Mouse (Mus musculus) ovary, postnatal 10 days (tissue): ENCODE results near the gene Psme2.

Experiments
- DNase-seq: peaks from one replicate; pipeline ENCODE4 v3.0.0; 2022; ENCODE audit warnings: low spot score

The Psme2 gene

GRCm38 (mm10) chr14:55590748-55591330 lies at the start of gene Psme2:
Psme2 (minus strand) TSS chr14:55591113.
- DNase-seq: peak; percentile 76

- DNase-seq: no peak
Observed at GRCm38 (mm10) chr14:55637795-55638194, 46.9 kb upstream of the Psme2 start, which contains the start of gene Gm49378. Gm49378 (minus strand) TSS chr14:55637895.

DNA sequence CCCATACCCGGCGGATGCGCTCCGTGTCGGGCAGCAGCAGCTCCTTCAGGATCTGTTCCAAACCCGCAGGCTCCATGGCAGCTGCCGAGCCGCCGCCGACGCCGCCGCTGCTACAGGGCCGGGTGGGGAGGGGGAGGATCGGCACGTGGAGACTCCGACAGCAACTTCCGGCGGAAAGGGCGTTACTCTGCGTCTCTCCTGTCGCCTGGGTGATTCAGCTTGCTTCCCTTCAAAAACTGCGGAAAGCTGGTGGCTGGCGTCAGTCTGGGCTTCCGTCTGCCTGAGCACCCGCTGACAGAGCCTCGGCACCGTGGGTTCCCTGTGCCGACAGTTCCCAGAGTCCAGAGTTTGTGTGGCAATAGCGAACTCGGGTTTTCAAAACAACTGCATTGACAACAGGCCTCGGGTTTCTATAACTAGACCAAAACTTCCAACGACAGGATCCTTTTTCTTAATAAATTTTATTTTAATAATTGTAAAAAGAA lies 44.7 kb upstream of the Psme2 start, which contains the start of gene Ipo4:
TSS of gene Ipo4 (minus strand) at position 435 of the 485 bp plus-strand sequence.
- peak; percentile 33 for DNase-seq

GRCm38 (mm10) chr14:55634874-55635522 lies 44.1 kb upstream of the Psme2 start:
- DNase-seq: no peak

GRCm38 (mm10) chr14:55629312-55629711 lies 38.4 kb upstream of the Psme2 start:
- DNase-seq: no peak

DNA sequence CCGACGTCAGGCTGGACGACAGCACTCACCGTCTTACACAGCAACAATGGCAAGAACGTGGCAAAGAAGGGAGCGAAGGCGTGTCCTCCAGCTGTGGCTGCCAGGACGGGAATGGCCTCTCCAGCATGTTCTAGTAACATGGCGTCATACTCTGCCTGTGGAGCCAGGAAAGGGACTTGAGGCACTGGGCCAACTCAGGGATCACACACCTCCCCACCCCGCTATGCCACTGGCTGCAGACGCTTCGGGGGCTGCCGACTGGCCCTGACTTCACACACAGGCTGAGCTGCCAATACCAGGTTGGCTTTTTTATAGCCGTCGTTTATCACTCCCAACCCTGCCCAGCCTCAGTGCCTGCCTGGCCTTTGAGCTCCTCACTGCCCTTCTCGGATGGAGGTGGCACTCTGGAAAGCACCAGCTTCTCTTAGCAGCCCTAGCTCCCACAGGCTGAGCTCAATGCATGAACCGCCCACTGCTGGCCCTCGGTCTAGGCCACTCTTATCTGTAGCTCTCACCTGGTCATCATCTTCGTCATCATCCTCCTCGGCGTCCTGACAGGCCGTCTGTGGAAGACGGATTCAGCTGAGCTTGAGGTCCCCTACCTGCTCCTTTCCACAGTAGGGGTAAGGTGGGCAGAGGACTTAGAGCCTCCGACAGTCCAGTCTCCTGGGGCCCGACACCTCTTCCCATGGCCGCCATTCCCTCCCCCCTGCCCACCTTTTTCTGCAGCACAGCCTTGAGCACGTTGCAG lies 37.3 kb upstream of the Psme2 start:
- DNase-seq: no peak

DNA sequence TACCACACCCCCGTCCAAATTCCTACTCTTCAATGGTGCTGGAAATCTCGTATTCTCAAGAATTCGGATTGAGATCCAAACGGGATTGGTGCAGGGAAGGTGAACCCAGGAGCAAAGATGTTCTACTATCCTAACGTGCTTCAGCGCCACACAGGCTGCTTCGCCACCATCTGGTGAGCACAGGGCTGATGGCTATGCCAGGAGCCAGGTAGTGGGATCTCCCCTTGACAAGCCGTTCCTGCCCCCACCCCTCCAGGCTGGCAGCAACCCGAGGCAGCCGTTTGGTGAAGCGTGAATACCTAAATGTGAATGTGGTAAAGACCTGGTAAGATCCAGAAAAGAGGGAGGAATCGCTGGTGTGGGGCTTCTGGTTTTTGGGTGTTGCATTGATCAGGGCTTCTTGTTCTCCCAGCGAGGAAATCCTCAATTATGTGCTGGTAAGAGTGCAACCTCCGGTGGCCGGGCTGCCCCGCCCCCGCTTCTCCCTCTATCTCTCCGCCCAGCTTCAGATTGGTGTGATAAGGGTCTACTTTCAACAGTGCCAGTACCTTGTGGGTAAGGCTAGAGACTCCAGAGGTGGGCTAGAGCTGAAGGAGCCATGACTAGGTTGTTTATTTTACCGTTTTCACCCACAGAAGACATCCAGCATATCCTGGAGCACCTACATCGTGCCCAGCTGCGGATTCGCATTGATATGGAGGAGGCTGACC lies 27.7 kb upstream of the Psme2 start:
- DNase-seq: no peak

GRCm38 (mm10) chr14:55617822-55618221 lies 26.9 kb upstream of the Psme2 start, which contains the start of gene Rec8:
Rec8 (plus strand) TSS chr14:55618037.
- no peak for DNase-seq

DNA sequence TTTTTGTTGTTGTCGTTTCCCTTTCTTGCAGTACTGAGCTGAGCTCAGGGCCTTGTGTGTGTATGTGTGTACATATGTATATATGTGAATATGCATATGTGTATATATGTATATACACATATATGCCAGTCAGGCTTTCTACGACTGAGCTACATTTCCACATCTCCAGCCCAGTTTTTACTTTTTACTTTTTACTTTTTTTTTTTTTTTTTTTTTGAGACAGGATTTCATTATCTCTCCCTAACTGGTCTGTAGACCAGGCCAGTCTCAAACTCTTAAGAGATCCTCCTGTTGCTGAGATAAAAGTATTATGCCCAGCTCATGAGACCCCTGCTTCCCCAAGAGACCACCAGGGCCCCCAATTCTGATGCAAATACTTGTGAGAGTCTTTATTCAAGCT lies 25.9 kb upstream of the Psme2 start:
- DNase-seq: no peak

DNA sequence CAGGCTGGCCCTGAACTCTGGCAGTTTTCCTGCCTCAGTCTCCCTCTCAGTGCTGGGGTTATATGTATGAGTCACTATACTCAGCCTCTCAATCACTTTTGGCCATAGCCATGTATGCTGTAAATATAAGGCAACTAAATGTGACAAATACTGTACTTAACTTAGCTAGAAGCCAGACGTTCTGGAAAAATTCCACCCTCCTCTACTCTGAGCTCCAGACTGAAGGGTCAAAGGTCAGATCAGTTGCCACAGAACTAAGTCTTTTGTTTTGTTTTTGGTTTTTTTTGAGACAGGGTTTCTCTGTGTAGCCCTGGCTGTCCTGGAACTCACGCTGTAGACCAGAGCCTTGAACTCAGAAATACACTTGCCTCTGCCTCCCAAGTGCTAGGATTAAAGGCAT lies 25.0 kb upstream of the Psme2 start:
- no peak for DNase-seq

GRCm38 (mm10) chr14:55614565-55615178 lies 23.8 kb upstream of the Psme2 start:
- no peak for DNase-seq

DNA sequence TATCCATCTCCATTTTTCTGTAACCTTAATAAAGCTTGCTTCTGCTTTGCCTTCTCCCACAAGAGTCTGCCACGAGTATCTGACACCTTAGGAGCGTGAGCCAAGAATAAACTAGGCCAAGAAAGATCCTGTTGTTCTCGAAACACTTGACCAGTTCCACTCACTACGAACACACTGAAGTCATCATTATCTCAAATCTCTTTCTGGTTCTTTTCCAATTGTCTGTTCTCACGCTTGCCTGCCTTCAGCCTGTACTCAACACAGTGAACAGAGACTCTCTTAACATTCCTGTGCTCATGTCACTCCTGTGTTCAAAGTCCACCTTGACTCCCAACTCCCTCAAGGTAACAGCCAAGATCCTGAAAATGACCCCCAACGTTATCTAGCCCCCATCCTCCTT lies 22.4 kb upstream of the Psme2 start:
- DNase-seq: no peak

DNA sequence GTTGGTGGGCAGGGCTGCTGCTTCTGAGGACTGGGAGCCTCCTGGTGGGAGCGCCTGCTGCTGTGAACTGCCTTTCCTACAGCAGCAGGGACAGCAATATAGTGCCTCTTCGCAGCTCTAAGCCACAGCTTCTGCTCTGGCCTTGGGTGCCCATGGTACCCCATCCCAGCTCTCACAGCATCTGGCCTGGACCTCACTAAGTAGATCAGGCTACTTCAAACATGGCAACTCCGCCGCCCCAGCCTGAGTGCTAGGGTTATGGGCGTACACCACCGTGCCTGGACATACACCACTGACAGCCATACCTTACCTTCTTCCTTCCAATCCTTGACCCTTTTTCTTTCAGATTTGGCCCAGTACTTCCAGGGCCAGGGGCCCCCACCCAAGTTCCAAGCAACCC lies 17.4 kb upstream of the Psme2 start:
- no peak for DNase-seq

GRCm38 (mm10) chr14:55605743-55606459 lies 15.0 kb upstream of the Psme2 start:
- DNase-seq: no peak

DNA sequence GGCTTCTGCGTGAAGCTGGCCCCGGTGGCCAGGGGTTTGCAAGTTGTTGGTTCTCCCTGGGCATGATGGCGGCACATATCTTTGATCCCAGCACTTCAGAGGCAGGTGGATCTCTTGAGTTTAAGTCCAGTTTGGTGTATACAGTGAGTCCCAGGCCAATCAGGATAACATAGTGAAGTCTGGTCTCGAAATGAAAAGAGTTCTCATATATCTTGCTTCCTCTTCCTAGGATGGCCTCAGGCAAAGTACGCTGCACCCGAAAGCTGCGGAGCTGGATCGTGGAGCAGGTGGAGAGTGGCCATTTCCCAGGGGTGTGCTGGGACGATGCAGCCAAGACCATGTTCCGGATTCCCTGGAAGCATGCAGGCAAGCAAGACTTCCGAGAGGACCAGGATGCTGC lies 13.9 kb upstream of the Psme2 start:
- no peak for DNase-seq

DNA sequence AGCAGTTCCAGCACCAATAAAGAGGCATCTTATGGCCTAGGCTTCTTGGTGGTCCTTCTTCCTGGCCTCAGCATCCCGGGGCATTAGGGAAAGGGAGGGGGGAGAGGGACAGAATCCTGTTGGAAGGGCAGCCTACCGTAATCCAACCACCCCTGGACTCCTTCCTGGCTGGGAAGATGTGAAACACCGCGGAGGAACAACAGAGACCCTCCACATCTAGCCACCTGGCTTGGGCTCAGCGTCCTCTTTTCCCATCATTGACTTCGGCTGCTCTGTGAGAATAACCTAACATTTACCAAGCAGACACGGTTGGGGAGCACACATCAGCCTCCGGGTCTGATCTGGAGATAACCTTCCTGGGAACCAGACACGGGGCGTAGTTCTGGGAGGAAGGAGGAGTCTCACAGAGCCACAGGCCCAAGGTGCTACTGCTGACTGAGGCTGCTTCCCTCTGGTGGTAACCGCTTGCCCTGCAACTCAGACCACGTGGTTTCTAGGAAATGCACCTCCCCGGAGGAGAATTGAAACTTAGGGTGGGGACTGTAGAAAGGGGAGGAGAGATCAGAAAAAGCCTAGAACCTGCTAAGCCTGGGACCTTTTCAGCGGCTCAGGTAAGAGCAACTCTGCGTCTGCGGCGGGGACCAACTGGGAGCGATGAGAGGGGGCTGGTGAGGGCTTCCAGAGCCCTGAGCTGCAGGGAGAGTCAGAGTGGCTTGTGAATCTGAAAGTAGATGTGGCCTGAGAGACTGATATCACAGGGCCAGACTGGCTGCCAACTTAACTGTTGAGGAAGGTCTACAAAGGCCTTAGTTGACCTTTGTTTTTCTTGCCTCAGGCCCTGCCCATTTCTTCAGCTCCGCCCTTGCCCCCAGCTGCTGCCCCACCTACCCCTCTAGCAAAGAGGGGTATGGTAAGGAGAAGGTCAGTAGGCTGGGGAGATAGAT lies 13.0 kb upstream of the Psme2 start:
- DNase-seq: peak; percentile 78

- DNase-seq: no peak
Observed at GRCm38 (mm10) chr14:55603271-55603632, 12.3 kb upstream of the Psme2 start, which contains the start of gene Irf9. Irf9 (plus strand) TSS chr14:55603571.

- no peak for DNase-seq
Observed at GRCm38 (mm10) chr14:55598521-55599390, 7.8 kb upstream of the Psme2 start.
